Mouse (Mus musculus): ENCODE data around the gene Cd2bp2. TPM values are rescaled to one million over a fixed set of nuclear protein-coding genes. Genes with fewer than 3 reads are reported as not detected.

The Cd2bp2 gene
- polyA plus RNA-seq, 1 experiment = 74.3 TPM

DNA sequence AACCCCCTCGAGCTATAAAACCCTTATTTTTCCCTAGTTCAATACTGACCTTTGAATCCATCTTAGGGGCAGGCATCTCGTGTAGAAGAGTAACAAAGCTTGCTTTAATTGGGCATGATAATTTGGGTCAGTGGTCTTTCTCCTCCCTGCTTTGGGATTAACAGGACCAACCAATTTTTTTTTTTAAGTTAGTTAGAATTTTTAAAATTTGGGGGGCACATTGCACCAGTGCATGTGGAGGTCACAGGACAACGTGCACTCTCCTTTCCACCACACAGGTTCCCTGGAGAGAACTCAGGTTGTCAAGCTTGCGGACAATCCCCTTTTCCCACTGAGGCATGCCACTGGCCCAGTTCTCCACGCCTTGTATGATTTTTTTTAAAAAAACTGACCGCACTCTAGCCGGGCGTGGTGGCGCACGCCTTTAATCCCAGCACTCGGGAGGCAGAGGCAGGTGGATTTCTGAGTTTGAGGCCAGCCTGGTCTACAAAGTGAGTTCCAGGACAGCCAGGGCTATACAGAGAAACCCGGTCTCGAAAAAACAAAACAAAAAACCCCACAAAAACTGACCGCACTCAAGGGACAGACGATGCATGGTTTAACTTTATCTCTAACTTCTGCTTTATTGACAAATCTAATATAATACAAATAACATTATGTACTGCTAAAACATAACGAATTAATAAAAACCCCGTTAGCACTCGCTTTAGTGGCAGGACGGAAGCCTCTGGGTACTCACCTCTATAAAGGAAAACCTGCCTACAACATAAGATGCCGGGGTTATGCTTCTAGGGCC, 36.2 kb upstream of the Cd2bp2 start:
- peak overlapping the region; percentile 88 for H3K27ac ChIP-seq (ENCODE audit: insufficient read depth, low read length)
- peak overlapping the region; percentile 89 for H3K4me3 ChIP-seq (ENCODE audit: insufficient read depth, low read length)
- TF ChIP-seq POLR2A (IDR thresholded peaks at IDR 0.05; ENCODE audit: low read depth, low read length) = no peak
- no peak for TF ChIP-seq CTCF (IDR thresholded peaks at IDR 0.05; ENCODE audit: borderline replicate concordance, insufficient read depth, low read length)
- peaks cover 2% of the 10 kb centered on the region; the same call in 1 of the 2 replicates for H3K4me1 ChIP-seq (ENCODE audit: control insufficient read depth, insufficient read depth, low read length)

DNA sequence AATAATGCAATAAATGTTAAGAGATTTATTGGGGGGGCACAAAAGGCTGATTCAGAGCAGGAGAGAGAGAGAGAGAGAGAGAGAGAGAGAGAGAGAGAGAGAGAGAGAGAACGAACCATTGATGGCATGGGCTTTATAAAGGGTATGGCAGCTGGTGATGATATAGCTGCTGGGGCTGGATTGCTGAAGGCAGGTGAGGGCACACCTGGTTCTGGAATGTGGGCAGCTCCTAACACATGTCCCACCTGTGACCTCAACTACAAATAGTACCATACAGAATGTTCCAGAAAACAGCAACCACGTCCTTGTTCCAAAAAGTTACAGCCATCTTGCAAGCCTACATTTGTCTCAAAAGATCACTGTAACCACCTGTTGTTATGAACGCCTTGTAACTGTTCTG, 35.5 kb upstream of the Cd2bp2 start:
- Histone ChIP-seq H3K4me3 (ENCODE audit: insufficient read depth, low read length) (peak overlapping the region; percentile 89), H3K4me1 (ENCODE audit: control insufficient read depth, insufficient read depth, low read length) (peaks cover 2% of the 10 kb centered on the region; the same call in 1 of the 2 replicates), H3K27ac (ENCODE audit: insufficient read depth, low read length) (no peak overlapping the region)
- TF ChIP-seq POLR2A (IDR thresholded peaks at IDR 0.05; ENCODE audit: low read depth, low read length) = no peak; the same call in 1 of the 2 replicates

DNA sequence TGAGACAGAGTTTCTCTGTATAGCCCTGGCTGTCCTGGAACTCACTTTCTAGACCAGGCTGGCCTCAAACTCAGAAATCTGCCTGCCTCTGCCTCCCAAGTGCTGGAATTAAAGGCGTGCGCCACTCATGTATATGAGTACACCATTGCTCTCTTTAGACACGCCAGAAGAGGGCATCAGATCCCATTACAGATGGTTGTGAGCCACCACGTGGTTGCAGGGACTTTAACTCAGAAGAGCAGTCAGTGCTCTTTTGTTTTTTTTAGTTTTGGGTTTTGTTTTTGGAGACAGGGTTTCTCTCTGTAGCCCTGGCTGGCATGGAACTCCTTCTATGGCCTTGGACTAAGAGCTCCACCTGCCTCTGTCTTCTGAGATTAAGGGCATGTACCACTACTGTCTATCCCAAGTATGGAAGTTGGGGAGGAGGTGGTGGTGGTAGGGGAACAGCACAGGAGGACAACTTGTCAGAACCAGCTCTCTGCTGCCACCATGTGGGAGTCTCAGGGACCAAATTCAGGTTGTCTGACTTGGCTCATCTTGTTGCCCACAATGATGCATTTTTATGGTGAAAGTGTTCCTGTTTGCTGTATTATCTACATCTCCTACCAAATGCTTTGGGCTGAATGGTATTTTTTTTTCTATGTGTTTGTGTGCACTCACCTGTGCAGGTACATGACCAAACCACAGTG, 32.9 kb upstream of the Cd2bp2 start:
- H3K4me1 ChIP-seq (ENCODE audit: control insufficient read depth, insufficient read depth, low read length) = peaks cover 2% of the 10 kb centered on the region; the same call in 1 of the 2 replicates
- H3K4me3 ChIP-seq (ENCODE audit: insufficient read depth, low read length) = no peak overlapping the region
- no peak overlapping the region for H3K27ac ChIP-seq (ENCODE audit: insufficient read depth, low read length)
- peak; percentile 58; the same call in 1 of the 2 replicates for TF ChIP-seq CTCF (IDR thresholded peaks at IDR 0.05; ENCODE audit: borderline replicate concordance, insufficient read depth, low read length)
- TF ChIP-seq POLR2A (IDR thresholded peaks at IDR 0.05; ENCODE audit: low read depth, low read length) = 0 out of 2 replicates have a peak, but pooled peaks have one; percentile 36

DNA sequence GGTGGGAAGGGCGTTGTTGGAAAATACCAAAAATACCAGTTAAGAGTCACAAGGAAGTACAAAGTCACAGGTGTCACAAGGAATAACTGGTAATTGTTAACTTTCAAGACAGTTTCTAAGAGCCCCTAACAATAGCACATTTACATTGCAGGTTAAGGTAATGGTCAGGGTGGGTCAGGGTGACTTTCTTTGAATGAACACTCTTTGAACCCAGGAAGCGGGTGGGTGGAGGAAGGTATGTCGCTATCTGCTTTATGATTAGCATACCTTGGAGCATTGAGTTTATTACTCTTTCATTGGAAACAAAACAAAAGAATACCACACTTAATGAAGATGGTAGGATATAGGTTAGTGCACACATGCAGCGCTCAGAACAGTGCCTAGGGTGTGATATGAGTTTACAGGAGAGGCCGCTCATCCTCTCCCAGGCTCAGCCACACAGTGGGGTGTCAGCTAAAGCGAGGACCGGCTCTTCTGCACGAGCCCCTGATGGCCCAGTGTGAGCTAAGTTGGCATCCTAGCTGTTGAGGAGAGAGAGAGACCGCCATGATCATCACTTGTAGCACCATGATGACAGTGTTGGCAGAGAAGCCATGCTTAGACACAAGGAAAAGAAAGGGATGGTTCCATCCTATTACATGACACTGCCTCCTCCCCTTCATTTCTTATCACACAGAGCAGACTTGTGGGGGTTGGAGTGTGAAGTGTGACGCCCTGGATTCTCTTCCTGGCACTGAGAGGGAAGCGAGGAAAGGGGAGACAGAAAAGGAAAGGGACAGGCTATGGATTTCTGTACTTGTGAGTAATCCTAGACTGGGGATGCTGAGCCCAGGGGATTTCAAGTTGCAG, 29.5 kb upstream of the Cd2bp2 start:
- H3K27ac ChIP-seq (ENCODE audit: insufficient read depth, low read length) = no peak overlapping the region
- H3K4me3 ChIP-seq (ENCODE audit: insufficient read depth, low read length) = no peak overlapping the region
- H3K4me1 ChIP-seq (ENCODE audit: control insufficient read depth, insufficient read depth, low read length) = no peaks in the 10 kb centered on the region
- TF ChIP-seq POLR2A (IDR thresholded peaks at IDR 0.05; ENCODE audit: low read depth, low read length) = no peak
- no peak for TF ChIP-seq CTCF (IDR thresholded peaks at IDR 0.05; ENCODE audit: borderline replicate concordance, insufficient read depth, low read length)

DNA sequence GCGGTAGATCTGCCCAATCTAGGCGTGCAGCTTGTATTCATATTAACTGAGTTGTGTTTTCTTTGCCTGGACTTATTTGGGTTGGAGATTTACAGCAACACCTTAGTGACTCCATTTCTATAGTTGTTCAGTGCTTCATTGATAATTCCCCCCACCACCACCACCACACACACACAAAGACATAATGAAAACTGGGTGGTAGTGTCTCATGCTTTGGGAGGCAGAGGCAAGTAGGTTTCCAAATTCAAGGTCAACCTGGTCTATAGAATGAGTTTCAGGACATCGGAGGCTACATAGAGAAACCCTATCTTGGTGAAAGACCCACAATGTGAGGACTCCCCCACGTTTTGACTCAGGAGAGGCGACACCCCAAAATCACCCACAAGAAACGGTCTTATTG, 28.8 kb upstream of the Cd2bp2 start:
- no peak for TF ChIP-seq POLR2A (IDR thresholded peaks at IDR 0.05; ENCODE audit: low read depth, low read length)
- no peak overlapping the region for H3K4me3 ChIP-seq (ENCODE audit: insufficient read depth, low read length)

DNA sequence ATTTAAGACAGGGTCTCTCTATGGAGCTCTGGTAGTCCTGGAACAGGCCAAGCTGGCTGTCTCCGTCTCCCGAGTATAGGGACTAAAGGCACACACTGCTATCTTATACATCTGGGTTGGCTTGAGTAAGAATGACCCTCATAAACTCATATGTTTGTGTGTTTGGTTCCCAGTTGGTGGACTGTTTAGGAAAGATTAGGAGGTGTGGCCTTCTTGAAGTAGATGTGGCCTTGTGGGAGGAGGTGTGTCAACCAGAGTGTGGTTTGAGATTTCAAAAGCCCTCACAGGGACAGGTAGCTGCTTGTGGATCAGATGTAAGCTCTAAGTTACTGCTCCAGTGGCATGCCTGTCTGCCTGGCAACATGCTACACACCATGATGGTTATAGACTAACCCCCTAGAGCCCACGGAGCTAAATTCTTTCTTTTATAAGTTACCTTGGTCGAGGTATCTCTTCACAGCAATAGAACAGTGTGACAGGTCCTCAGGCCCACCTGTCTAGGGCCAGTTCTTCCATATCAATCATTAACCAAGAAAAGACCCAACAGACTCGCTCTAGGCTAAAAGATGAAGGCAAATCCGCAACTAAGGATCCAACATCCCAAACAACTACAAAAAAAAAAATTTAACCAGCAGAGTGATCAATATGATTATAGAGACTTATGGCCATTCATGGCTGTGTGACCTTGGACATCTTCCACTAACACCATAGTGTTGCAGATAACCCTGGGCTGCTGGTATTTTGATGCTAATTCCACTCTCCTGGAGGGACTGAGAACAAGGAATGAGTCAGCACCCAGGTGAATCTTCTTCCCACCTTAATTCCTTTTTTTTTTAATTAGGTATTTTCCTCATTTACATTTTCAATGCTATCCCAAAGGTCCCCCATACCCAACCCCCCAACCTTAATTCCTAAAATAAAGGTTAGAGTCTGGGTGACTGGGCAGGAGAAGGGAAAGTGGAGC, 27.9 kb upstream of the Cd2bp2 start:
- Histone ChIP-seq H3K4me1 (ENCODE audit: control insufficient read depth, insufficient read depth, low read length) (no peaks in the 10 kb centered on the region), H3K27ac (ENCODE audit: insufficient read depth, low read length) (no peak overlapping the region), H3K4me3 (ENCODE audit: insufficient read depth, low read length) (no peak overlapping the region)
- TF ChIP-seq CTCF (IDR thresholded peaks at IDR 0.05; ENCODE audit: borderline replicate concordance, insufficient read depth, low read length) (no peak), POLR2A (IDR thresholded peaks at IDR 0.05; ENCODE audit: low read depth, low read length) (no peak)

More for the DNA sequence above, 28.8 kb upstream of the Cd2bp2 start:
- Histone ChIP-seq H3K27ac (ENCODE audit: insufficient read depth, low read length) (no peak overlapping the region), H3K4me1 (ENCODE audit: control insufficient read depth, insufficient read depth, low read length) (no peaks in the 10 kb centered on the region)

DNA sequence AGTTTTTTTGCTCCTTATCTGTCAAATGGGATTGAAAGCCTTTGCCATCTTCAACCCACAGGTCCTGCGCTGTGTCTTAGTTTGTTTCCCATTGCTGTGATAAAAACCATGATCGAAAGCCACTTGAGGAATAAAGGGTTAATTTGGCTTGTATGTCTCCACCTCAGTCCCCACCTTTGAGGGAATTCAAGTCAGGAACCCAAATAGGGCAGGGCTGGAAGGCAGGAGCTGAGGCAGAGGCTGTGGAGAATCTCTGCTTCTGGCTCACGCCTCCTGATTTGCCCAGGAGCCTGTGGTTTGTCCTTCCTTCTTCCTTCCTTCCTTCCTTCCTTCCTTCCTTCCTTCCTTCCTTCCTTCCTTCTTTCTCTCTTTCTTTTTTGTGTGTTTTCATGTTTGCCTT, 27.3 kb upstream of the Cd2bp2 start:
- TF ChIP-seq CTCF (IDR thresholded peaks at IDR 0.05; ENCODE audit: borderline replicate concordance, insufficient read depth, low read length) = no peak
- TF ChIP-seq POLR2A (IDR thresholded peaks at IDR 0.05; ENCODE audit: low read depth, low read length) = no peak
- H3K27ac ChIP-seq (ENCODE audit: insufficient read depth, low read length) = no peak overlapping the region
- H3K4me3 ChIP-seq (ENCODE audit: insufficient read depth, low read length) = no peak overlapping the region
- no peaks in the 10 kb centered on the region for H3K4me1 ChIP-seq (ENCODE audit: control insufficient read depth, insufficient read depth, low read length)

DNA sequence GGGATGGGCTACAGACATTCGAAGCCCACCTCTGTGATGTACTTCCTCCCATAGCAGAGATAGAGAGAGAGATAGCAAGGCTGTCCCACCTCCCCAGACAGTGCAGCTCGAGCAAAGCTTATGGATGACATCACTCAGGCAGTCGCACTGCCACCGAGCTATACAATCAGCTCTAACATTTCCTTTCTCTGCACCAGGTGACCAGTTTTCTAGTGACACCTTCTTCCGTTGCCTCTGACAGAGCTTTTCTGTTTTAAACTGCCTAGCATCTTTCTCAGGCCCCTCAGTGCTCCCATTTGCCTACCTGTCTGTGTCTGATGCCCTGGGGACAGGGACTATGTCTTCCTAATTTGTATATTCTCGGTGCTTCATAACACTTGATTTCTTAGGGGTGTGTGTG, 24.6 kb upstream of the Cd2bp2 start:
- TF ChIP-seq POLR2A (IDR thresholded peaks at IDR 0.05; ENCODE audit: low read depth, low read length) (no peak), CTCF (IDR thresholded peaks at IDR 0.05; ENCODE audit: borderline replicate concordance, insufficient read depth, low read length) (no peak)
- no peaks in the 10 kb centered on the region for H3K4me1 ChIP-seq (ENCODE audit: control insufficient read depth, insufficient read depth, low read length)
- H3K4me3 ChIP-seq (ENCODE audit: insufficient read depth, low read length) = no peak overlapping the region
- no peak overlapping the region for H3K27ac ChIP-seq (ENCODE audit: insufficient read depth, low read length)

DNA sequence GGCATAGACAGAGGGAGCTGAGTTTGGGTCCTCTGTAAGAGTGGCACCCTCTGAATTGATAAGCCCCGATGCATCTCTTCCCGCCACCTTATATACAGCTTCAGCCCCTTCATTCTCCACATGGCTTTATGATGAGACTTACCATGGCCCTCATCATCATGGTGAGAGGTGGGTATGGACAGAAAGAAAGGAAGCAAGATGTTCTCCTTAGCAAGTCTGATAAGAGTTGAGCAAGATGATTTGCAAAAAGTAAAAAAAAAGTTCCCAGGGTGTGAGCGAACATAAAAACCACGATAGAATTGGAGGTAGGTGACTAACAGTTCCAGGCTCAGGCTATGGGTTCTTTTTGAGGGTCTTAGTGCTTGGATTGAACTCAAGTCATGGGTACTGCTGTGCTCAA, 22.8 kb upstream of the Cd2bp2 start:
- no peak for TF ChIP-seq CTCF (IDR thresholded peaks at IDR 0.05; ENCODE audit: borderline replicate concordance, insufficient read depth, low read length)
- no peak for TF ChIP-seq POLR2A (IDR thresholded peaks at IDR 0.05; ENCODE audit: low read depth, low read length)
- no peaks in the 10 kb centered on the region for H3K4me1 ChIP-seq (ENCODE audit: control insufficient read depth, insufficient read depth, low read length)
- H3K4me3 ChIP-seq (ENCODE audit: insufficient read depth, low read length) = no peak overlapping the region
- H3K27ac ChIP-seq (ENCODE audit: insufficient read depth, low read length) = no peak overlapping the region
